Mouse (Mus musculus) CD4-positive, CD25-positive, alpha-beta regulatory T cell, adult 2 months (primary cell): ENCODE measurements around the gene Hist1h3c.
"Not testable (repeated sequence)": the region's sequence is repeated elsewhere in the genome, so short reads cannot be mapped to it uniquely, and the experiment has no call there.

Experiments used
- DNase-seq: peaks from one replicate; pipeline ENCODE4 v3.0.0-alpha.2; 2012; ENCODE audit warnings: low read depth, low spot score

The Hist1h3c gene

GRCm38 (mm10) chr13:23705751-23706356, 39.5 kb downstream of the Hist1h3c start:
- no peak for DNase-seq

- DNase-seq: not testable (repeated sequence)
Measured at GRCm38 (mm10) chr13:23702801-23703200, 42.6 kb downstream of the Hist1h3c start.

- DNase-seq: no peak
Measured at GRCm38 (mm10) chr13:23702220-23702619, 43.2 kb downstream of the Hist1h3c start.

GRCm38 (mm10) chr13:23700786-23701520, 44.4 kb downstream of the Hist1h3c start:
- peak; percentile 89 for DNase-seq

GRCm38 (mm10) chr13:23699767-23700166, 45.6 kb downstream of the Hist1h3c start:
- DNase-seq: no peak

- DNase-seq: no peak
Measured at GRCm38 (mm10) chr13:23698996-23699395, 46.4 kb downstream of the Hist1h3c start.

GRCm38 (mm10) chr13:23698300-23698693, 47.1 kb downstream of the Hist1h3c start, which contains the start of gene Hist1h4c:
Gene Hist1h4c, minus strand, starts transcription at chr13:23698454.
- DNase-seq: peak; percentile 97

- peak; percentile 86 for DNase-seq
Measured at GRCm38 (mm10) chr13:23697491-23698299, 47.7 kb downstream of the Hist1h3c start.

GRCm38 (mm10) chr13:23696061-23696474, 49.3 kb downstream of the Hist1h3c start:
- DNase-seq: no peak

- DNase-seq: no peak
Measured at GRCm38 (mm10) chr13:23695514-23695913, 49.9 kb downstream of the Hist1h3c start, which contains the start of gene Hist1h1t. Gene Hist1h1t, plus strand, starts transcription at chr13:23695814.
